Mouse (Mus musculus): ENCODE data around the gene Tm7sf2. TPM values are rescaled to one million over a fixed set of nuclear protein-coding genes. Genes with fewer than 3 reads are reported as not detected.

The Tm7sf2 gene
- total RNA-seq (2021), result 10 to 100 TPM; 22.0 to 48.3 TPM
- polyA plus RNA-seq (2012; rRNA removed), result 91.9 and 126 TPM in 2 replicates
- long read RNA-seq, transcript Tm7sf2-201 (10 exons, 1,471 nt), result major isoform, 7 of 7 reads
- long read RNA-seq, partial matches to known transcripts, result 0 of 7 reads
- long read RNA-seq, other reads (novel, unspliced or antisense), result 0 of 7 reads

GRCm38 (mm10) chr19:6067724-6068415 is at the start of gene Tm7sf2:
Gene Tm7sf2, minus strand, starts transcription at chr19:6068373.
- DNase-seq, result peak; percentile 96

- DNase-seq, result no peak
Measured at GRCm38 (mm10) chr19:6117346-6117985, 49.3 kb upstream of the Tm7sf2 start.

GRCm38 (mm10) chr19:6116113-6116850 is 48.1 kb upstream of the Tm7sf2 start:
- DNase-seq, result peak; percentile 45

GRCm38 (mm10) chr19:6113116-6113515 is 44.9 kb upstream of the Tm7sf2 start:
- no peak for DNase-seq

- DNase-seq, result no peak
Measured at GRCm38 (mm10) chr19:6105586-6105985, 37.4 kb upstream of the Tm7sf2 start, which contains the start of gene Naaladl1. Gene Naaladl1, plus strand, starts transcription at chr19:6105782.

GRCm38 (mm10) chr19:6104476-6104875 is 36.3 kb upstream of the Tm7sf2 start:
- DNase-seq, result no peak

- DNase-seq, result no peak
Measured at GRCm38 (mm10) chr19:6102169-6102853, 34.1 kb upstream of the Tm7sf2 start.

- DNase-seq, result no peak
Measured at GRCm38 (mm10) chr19:6101186-6101585, 33.0 kb upstream of the Tm7sf2 start.

- peak; percentile 27 for DNase-seq
Measured at GRCm38 (mm10) chr19:6097847-6098246, 29.7 kb upstream of the Tm7sf2 start.

- DNase-seq, result no peak
Measured at GRCm38 (mm10) chr19:6094119-6094518, 25.9 kb upstream of the Tm7sf2 start, which contains the start of gene AC131692.1. Gene AC131692.1, plus strand, starts transcription at chr19:6094419.

GRCm38 (mm10) chr19:6088841-6089240 is 20.7 kb upstream of the Tm7sf2 start:
- no peak for DNase-seq

GRCm38 (mm10) chr19:6085417-6085879 is 17.3 kb upstream of the Tm7sf2 start:
- peak; percentile 63 for DNase-seq

GRCm38 (mm10) chr19:6084478-6085248 is 16.5 kb upstream of the Tm7sf2 start, which contains the start of the genes Zfpl1 and Cdca5:
Gene Zfpl1, minus strand, starts transcription at chr19:6084956.
Gene Cdca5, plus strand, starts transcription at chr19:6084983.
- DNase-seq, result peak; percentile 96

- no peak for DNase-seq
Measured at GRCm38 (mm10) chr19:6082156-6082555, 14.0 kb upstream of the Tm7sf2 start, which contains the start of gene Gm28374. Gene Gm28374, minus strand, starts transcription at chr19:6082256.

- no peak for DNase-seq
Measured at GRCm38 (mm10) chr19:6079983-6080480, 11.9 kb upstream of the Tm7sf2 start, which contains the start of gene Tmem262. Gene Tmem262, plus strand, starts transcription at chr19:6080033.

- DNase-seq, result peak; percentile 91
Measured at GRCm38 (mm10) chr19:6076564-6077393, 8.6 kb upstream of the Tm7sf2 start, which contains the start of gene Vps51. Gene Vps51, minus strand, starts transcription at chr19:6077231.

GRCm38 (mm10) chr19:6073889-6074288 is 5.7 kb upstream of the Tm7sf2 start:
- DNase-seq, result no peak

- no peak for DNase-seq
Measured at GRCm38 (mm10) chr19:6071261-6071660, 3.1 kb upstream of the Tm7sf2 start.

- no peak for DNase-seq
Measured at GRCm38 (mm10) chr19:6070571-6071250, 2.5 kb upstream of the Tm7sf2 start.

All from adrenal gland, adult 2 months (tissue).